8 mouse cellular contexts compared by ENCODE assay signal in genomic region chr8:47370421-47371080, GRCm38 (mm10).
A peak's percentile ranks its signal among the peaks of the same experiment; 100 is the strongest.
DNase-seq lines count a peak whose midpoint lies in the region; ATAC-seq and TF ChIP-seq lines count a peak whose summit lies in the region.

No protein-coding gene starts in this region.

- H3K36me3 ChIP-seq in E14TG2a.4 (ENCODE audit: insufficient read depth, low read length): no peaks in the 10 kb centered on the region
- H3K36me3 ChIP-seq in forebrain, embryonic 11.5 days (ENCODE audit: control insufficient read depth, insufficient read depth, low read length): no peaks in the 10 kb centered on the region
- H3K36me3 ChIP-seq in lung, postnatal 0 days (ENCODE audit: insufficient read depth, low read length): no peaks in the 10 kb centered on the region

- H3K27ac ChIP-seq in forebrain, embryonic 11.5 days (ENCODE audit: low read depth, low read length): no peak overlapping the region
- peak overlapping the region; percentile 67 for H3K27ac ChIP-seq in layer of hippocampus, adult 2 months
- H3K27ac ChIP-seq in lung, postnatal 0 days (ENCODE audit: low read length): no peak overlapping the region

- WGBS in forebrain, embryonic 11.5 days: 30% methylated on average over 15 of the region's 15 CpGs
- WGBS in lung, postnatal 0 days: 25% methylated on average over 15 of the region's 15 CpGs

- ATAC-seq in forebrain, embryonic 11.5 days (replicated peaks; ENCODE audit: low FRiP score): peak; percentile 82
- ATAC-seq in lung, postnatal 0 days: peak; percentile 68

- no peak overlapping the region for H3K4me3 ChIP-seq in E14TG2a.4 (replicated peaks; ENCODE audit: low read length)
- H3K4me3 ChIP-seq in forebrain, embryonic 11.5 days (ENCODE audit: low read depth, low read length): no peak overlapping the region
- peak overlapping the region; percentile 45 for H3K4me3 ChIP-seq in layer of hippocampus, adult 2 months
- H3K4me3 ChIP-seq in lung, postnatal 0 days (ENCODE audit: low read depth, low read length): no peak overlapping the region

- peak; percentile 95 for DNase-seq in brain, embryonic 14.5 days (ENCODE audit: low read depth)
- DNase-seq in forebrain, embryonic 11.5 days (ENCODE audit: low spot score): peak; percentile 91
- peak; percentile 92 for DNase-seq in heart, postnatal 4 days
- DNase-seq in layer of hippocampus, adult 2 months (ENCODE audit: low spot score in 2 of 2): peak; percentile 90 to 91
- DNase-seq in lung, postnatal 0 days (ENCODE audit: low spot score): peak; percentile 93
- peak; percentile 79 for DNase-seq in ovary, postnatal 36 days (ENCODE audit: low spot score)
- DNase-seq in thymus, postnatal 4 days: peak; percentile 87

- TF ChIP-seq EP300 in lung, postnatal 0 days (IDR thresholded peaks at IDR 0.05): no peak

- no peak for TF ChIP-seq POLR2A in brain, embryonic 14.5 days (IDR thresholded peaks at IDR 0.05; ENCODE audit: borderline replicate concordance, extremely low read depth, insufficient read depth, insufficient read length, poor library complexity, severe bottlenecking)

- H3K27me3 ChIP-seq in E14TG2a.4 (ENCODE audit: insufficient read depth, low read length): no peaks in the 10 kb centered on the region
- no peaks in the 10 kb centered on the region for H3K27me3 ChIP-seq in forebrain, embryonic 11.5 days (ENCODE audit: control insufficient read depth, insufficient read depth, low read length)
- H3K27me3 ChIP-seq in lung, postnatal 0 days (replicated peaks; ENCODE audit: insufficient read depth, low read length): no peaks in the 10 kb centered on the region

- H3K4me1 ChIP-seq in E14TG2a.4 (replicated peaks; ENCODE audit: low read depth, low read length): peaks cover 6% of the 10 kb centered on the region; the same call in 1 of the 2 replicates
- peaks cover 8% of the 10 kb centered on the region; the same call in 1 of the 2 replicates for H3K4me1 ChIP-seq in forebrain, embryonic 11.5 days (replicated peaks; ENCODE audit: control insufficient read depth, insufficient read depth, low read length)
- no peaks in the 10 kb centered on the region for H3K4me1 ChIP-seq in lung, postnatal 0 days (ENCODE audit: insufficient read depth, low read depth, low read length)

- H3K4me2 ChIP-seq in forebrain, embryonic 11.5 days (ENCODE audit: low read depth, low read length, severe bottlenecking): no peak overlapping the region
- H3K4me2 ChIP-seq in lung, postnatal 0 days (replicated peaks; ENCODE audit: low read depth, low read length): no peak overlapping the region

- no peaks in the 10 kb centered on the region for H3K9me3 ChIP-seq in E14TG2a.4 (ENCODE audit: low read length)
- no peaks in the 10 kb centered on the region for H3K9me3 ChIP-seq in forebrain, embryonic 11.5 days (ENCODE audit: control insufficient read depth, low read length)
- no peaks in the 10 kb centered on the region for H3K9me3 ChIP-seq in lung, postnatal 0 days (ENCODE audit: low read length)

- peak overlapping the region; percentile 21; the same call in 1 of the 2 replicates for H3K9ac ChIP-seq in forebrain, embryonic 11.5 days (ENCODE audit: low read length)
- no peak overlapping the region for H3K9ac ChIP-seq in lung, postnatal 0 days (replicated peaks; ENCODE audit: low read depth)

- peak; percentile 73 for TF ChIP-seq CTCF in E14TG2a.4 (conservative IDR thresholded peaks at IDR 0.05; ENCODE audit: low read length)
- peak; percentile 96 for TF ChIP-seq CTCF in brain, embryonic 14.5 days (IDR thresholded peaks at IDR 0.05; ENCODE audit: borderline replicate concordance, extremely low read depth, insufficient read depth, insufficient read length)
- peak; percentile 97 for TF ChIP-seq CTCF in layer of hippocampus, adult 2 months (conservative IDR thresholded peaks at IDR 0.05)
- peak; percentile 94 for TF ChIP-seq CTCF in lung, postnatal 0 days (IDR thresholded peaks at IDR 0.05)
